Mouse (Mus musculus) induced T-regulatory cell, adult 2 months (primary cell): ENCODE measurements at regions not wholly inside any gene's neighbourhood (a gene's known extent, or its start where the extent isn't known, plus 50 kb on each side); places are given as distances from the start of the nearest gene placed in this dataset.

Experiments used
- DNase-seq: peaks from one replicate; pipeline ENCODE4 v3.0.0-alpha.2; 2012; ENCODE audit warnings: low read depth

GRCm38 (mm10) chrX:56276348-56276747, 63.7 kb upstream of the Gm773 start:
- DNase-seq: peak; percentile 1

- peak; percentile 30 for DNase-seq
These were observed 61.5 kb upstream of the Gm773 start for GRCm38 (mm10) chrX:56274170-56274569.

- DNase-seq: no peak
These were observed 57.0 kb upstream of the Gm773 start for GRCm38 (mm10) chrX:56269706-56270105.
